Mouse (Mus musculus) hindbrain, embryonic 15.5 days (tissue): ENCODE results near the gene Igsf9b. TPM values are rescaled to one million over a fixed set of nuclear protein-coding genes. Genes with fewer than 3 reads are reported as not detected.

Experiments used
- polyA plus RNA-seq: library from polyadenylated mRNA; unstranded; fragments of >200 nt; fragmentation: Nextera tagmentation; extraction: Ambion mirVana; gene quantifications from 2 replicates; pipeline ENCODE4 v1.2.1, GENCODE M21; 2015

The Igsf9b gene
- polyA plus RNA-seq, 1 experiment from 2014 or later = 25.4 TPM

Other genes starting within 250 kb of the Igsf9b start
- gene Jam3, start 143.8 kb upstream of the Igsf9b start, polyA plus RNA-seq = 46.7 and 49.9 TPM in 2 replicates
- not detected in 2 replicates for gene Spata19, start 97.6 kb downstream of the Igsf9b start, polyA plus RNA-seq